Mouse (Mus musculus): Measurements from ENCODE around the gene Mrnip. TPM values are rescaled to one million over a fixed set of nuclear protein-coding genes. Genes with fewer than 3 reads are reported as not detected.

Gene Mrnip
- total and polyA plus RNA-seq, 3 experiments, result 1.6 to 3.0 (median 1.8) TPM

GRCm38 (mm10) chr11:50178532-50179488 lies 4.6 kb downstream of the Mrnip start:
- H3K9ac ChIP-seq (ENCODE audit: low read depth, low read length), result no peak overlapping the region
- no peaks in the 10 kb centered on the region; the same call in 1 of the 2 replicates for H3K4me1 ChIP-seq (ENCODE audit: control insufficient read depth, insufficient read depth, low read length)
- no peak for TF ChIP-seq EP300 (IDR thresholded peaks at IDR 0.05; ENCODE audit: insufficient read depth, low read depth, low read length)
- TF ChIP-seq POLR2A (IDR thresholded peaks at IDR 0.05; ENCODE audit: insufficient read depth, low read depth, low read length), result no peak
- no peak for TF ChIP-seq CTCF (IDR thresholded peaks at IDR 0.05)
- no peak overlapping the region for H3K27ac ChIP-seq
- H3K27me3 ChIP-seq (ENCODE audit: control insufficient read depth, insufficient read depth, low read length), result no peaks in the 10 kb centered on the region
- WGBS, result 73% methylated on average over 5 of the region's 5 CpGs
- H3K4me3 ChIP-seq, result no peak overlapping the region
- no peaks in the 10 kb centered on the region for H3K36me3 ChIP-seq (ENCODE audit: control insufficient read depth, insufficient read depth, low read length)
- DNase-seq, result no peak
- no peaks in the 10 kb centered on the region for H3K79me2 ChIP-seq (replicated peaks; ENCODE audit: control insufficient read depth, insufficient read depth, low read length)
- intact Hi-C loops (cut with DNase I), result no loop called here

DNA sequence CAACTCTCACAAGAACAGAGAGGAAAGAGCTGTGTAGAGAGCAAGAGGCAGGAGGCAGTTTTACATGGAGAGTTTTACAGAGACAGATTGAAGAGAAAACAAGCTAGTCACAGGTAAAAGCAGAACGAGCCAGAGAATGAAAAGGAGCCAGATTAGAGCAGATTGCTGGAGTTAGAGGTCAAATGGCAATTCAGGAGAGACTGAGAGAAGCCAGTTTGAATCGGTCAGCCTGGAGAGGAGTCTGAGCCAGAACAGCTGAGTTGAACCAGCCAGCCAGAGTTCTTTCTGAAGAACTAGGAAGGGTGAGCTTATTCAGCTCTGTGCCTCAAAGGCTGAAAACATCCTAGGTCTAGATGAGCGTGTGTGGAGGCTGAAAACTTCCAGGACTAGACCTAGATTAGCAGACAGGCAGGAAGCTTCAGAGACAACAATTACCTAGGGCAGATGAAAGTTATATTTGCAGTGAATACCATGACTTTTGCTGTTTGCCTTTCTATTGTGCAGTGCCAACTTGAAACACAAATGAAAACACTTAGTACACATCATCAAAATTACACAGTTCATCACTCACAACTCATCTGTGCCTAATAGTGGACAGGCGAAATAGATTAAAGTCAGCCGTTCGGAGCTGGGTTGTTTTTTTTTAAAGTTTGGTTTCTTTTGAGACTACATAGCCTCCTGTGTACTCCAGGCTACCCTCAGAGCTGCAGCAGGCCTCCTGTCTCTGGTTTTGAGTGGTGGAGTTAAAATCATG lies 6.4 kb downstream of the Mrnip start:
- 65% methylated on average over 6 of the region's 6 CpGs for WGBS
- intact Hi-C loops (cut with DNase I), result no loop called here

GRCm38 (mm10) chr11:50182702-50183101 lies 8.5 kb downstream of the Mrnip start:
- Histone ChIP-seq H3K9ac (ENCODE audit: low read depth, low read length) (no peak overlapping the region), H3K4me3 (no peak overlapping the region), H3K36me3 (ENCODE audit: control insufficient read depth, insufficient read depth, low read length) (no peaks in the 10 kb centered on the region), H3K4me1 (ENCODE audit: control insufficient read depth, insufficient read depth, low read length) (no peaks in the 10 kb centered on the region), H3K27me3 (ENCODE audit: control insufficient read depth, insufficient read depth, low read length) (no peaks in the 10 kb centered on the region), H3K27ac (no peak overlapping the region), H3K79me2 (replicated peaks; ENCODE audit: control insufficient read depth, insufficient read depth, low read length) (no peaks in the 10 kb centered on the region)
- TF ChIP-seq POLR2A (IDR thresholded peaks at IDR 0.05; ENCODE audit: insufficient read depth, low read depth, low read length) (no peak), CTCF (IDR thresholded peaks at IDR 0.05) (no peak), EP300 (IDR thresholded peaks at IDR 0.05; ENCODE audit: insufficient read depth, low read depth, low read length) (no peak)
- WGBS, result 69% methylated on average over 4 of the region's 4 CpGs
- no peak for DNase-seq
- intact Hi-C loops (cut with DNase I), result no loop called here

More for the DNA sequence above, 6.4 kb downstream of the Mrnip start:
- TF ChIP-seq EP300 (IDR thresholded peaks at IDR 0.05; ENCODE audit: insufficient read depth, low read depth, low read length), result no peak
- no peak for TF ChIP-seq POLR2A (IDR thresholded peaks at IDR 0.05; ENCODE audit: insufficient read depth, low read depth, low read length)
- no peak for TF ChIP-seq CTCF (IDR thresholded peaks at IDR 0.05)
- Histone ChIP-seq H3K79me2 (replicated peaks; ENCODE audit: control insufficient read depth, insufficient read depth, low read length) (no peaks in the 10 kb centered on the region), H3K27me3 (ENCODE audit: control insufficient read depth, insufficient read depth, low read length) (no peaks in the 10 kb centered on the region), H3K27ac (no peak overlapping the region), H3K36me3 (ENCODE audit: control insufficient read depth, insufficient read depth, low read length) (no peaks in the 10 kb centered on the region), H3K4me1 (ENCODE audit: control insufficient read depth, insufficient read depth, low read length) (no peaks in the 10 kb centered on the region), H3K9ac (ENCODE audit: low read depth, low read length) (no peak overlapping the region), H3K4me3 (no peak overlapping the region)
- DNase-seq, result no peak

- no peaks in the 10 kb centered on the region for H3K4me1 ChIP-seq (ENCODE audit: control insufficient read depth, insufficient read depth, low read length)
- no peak overlapping the region for H3K4me3 ChIP-seq
- H3K27me3 ChIP-seq (ENCODE audit: control insufficient read depth, insufficient read depth, low read length), result no peaks in the 10 kb centered on the region
- H3K79me2 ChIP-seq (replicated peaks; ENCODE audit: control insufficient read depth, insufficient read depth, low read length), result no peaks in the 10 kb centered on the region
- no peaks in the 10 kb centered on the region for H3K36me3 ChIP-seq (ENCODE audit: control insufficient read depth, insufficient read depth, low read length)
- no peak overlapping the region for H3K27ac ChIP-seq
- TF ChIP-seq CTCF (IDR thresholded peaks at IDR 0.05) (no peak), EP300 (IDR thresholded peaks at IDR 0.05; ENCODE audit: insufficient read depth, low read depth, low read length) (no peak), POLR2A (IDR thresholded peaks at IDR 0.05; ENCODE audit: insufficient read depth, low read depth, low read length) (no peak)
- 90% methylated on average over 3 of the region's 3 CpGs for WGBS
- no peak for DNase-seq
- intact Hi-C loops (cut with DNase I), result no loop called here
- H3K9ac ChIP-seq (ENCODE audit: low read depth, low read length), result no peak overlapping the region
Measured at GRCm38 (mm10) chr11:50184788-50185187, 10.5 kb downstream of the Mrnip start.

GRCm38 (mm10) chr11:50188682-50189081 lies 14.4 kb downstream of the Mrnip start:
- H3K79me2 ChIP-seq (replicated peaks; ENCODE audit: control insufficient read depth, insufficient read depth, low read length), result no peaks in the 10 kb centered on the region
- no peak for TF ChIP-seq CTCF (IDR thresholded peaks at IDR 0.05)
- TF ChIP-seq POLR2A (IDR thresholded peaks at IDR 0.05; ENCODE audit: insufficient read depth, low read depth, low read length), result no peak
- TF ChIP-seq EP300 (IDR thresholded peaks at IDR 0.05; ENCODE audit: insufficient read depth, low read depth, low read length), result no peak
- H3K4me1 ChIP-seq (ENCODE audit: control insufficient read depth, insufficient read depth, low read length), result no peaks in the 10 kb centered on the region
- intact Hi-C loops (cut with DNase I), result no loop called here
- no peaks in the 10 kb centered on the region for H3K36me3 ChIP-seq (ENCODE audit: control insufficient read depth, insufficient read depth, low read length)
- no peak overlapping the region for H3K4me3 ChIP-seq
- H3K27me3 ChIP-seq (ENCODE audit: control insufficient read depth, insufficient read depth, low read length), result no peaks in the 10 kb centered on the region
- H3K27ac ChIP-seq, result no peak overlapping the region
- DNase-seq, result no peak
- 57% methylated on average over 7 of the region's 7 CpGs for WGBS
- no peak overlapping the region for H3K9ac ChIP-seq (ENCODE audit: low read depth, low read length)

All from heart, adult 2 months (tissue).